Mouse (Mus musculus): Measurements from ENCODE around the gene Htr7. TPM values are rescaled to one million over a fixed set of nuclear protein-coding genes. Genes with fewer than 3 reads are reported as not detected.

The Htr7 gene
- total and polyA plus RNA-seq, 2 experiments from 2014 or later: 16.9 to 36.6 TPM

- peak; percentile 97 for ATAC-seq
- H3K27ac ChIP-seq: peak within 1 kb of the TSS; percentile 54
- 3% methylated on average over 34 of the region's 34 CpGs for WGBS
- peaks cover 6% of the 10 kb centered on the region for H3K36me3 ChIP-seq (ENCODE audit: insufficient read depth, low read length)
- H3K4me1 ChIP-seq (ENCODE audit: insufficient read depth, low read length): no peaks in the 10 kb centered on the region
- H3K9me3 ChIP-seq (ENCODE audit: low read length): no peaks in the 10 kb centered on the region
- H3K4me3 ChIP-seq (ENCODE audit: low read length): peak within 1 kb of the TSS; percentile 86
- no peak for TF ChIP-seq CTCF (IDR thresholded peaks at IDR 0.05; ENCODE audit: low read depth)
- no peaks in the 10 kb centered on the region for H3K27me3 ChIP-seq (ENCODE audit: insufficient read depth, low read length)
- peak within 1 kb of the TSS; percentile 82 for H3K4me2 ChIP-seq (ENCODE audit: low read depth, low read length)
- H3K9ac ChIP-seq (replicated peaks; ENCODE audit: low read length): peak within 1 kb of the TSS; percentile 65
- peak; percentile 95 for DNase-seq (ENCODE audit: low spot score)
These were observed 26.2 kb upstream of the Htr7 start, which contains the start of gene Rpp30 for GRCm38 (mm10) chr19:36083262-36084225. Rpp30 (plus strand) TSS chr19:36083716.

DNA sequence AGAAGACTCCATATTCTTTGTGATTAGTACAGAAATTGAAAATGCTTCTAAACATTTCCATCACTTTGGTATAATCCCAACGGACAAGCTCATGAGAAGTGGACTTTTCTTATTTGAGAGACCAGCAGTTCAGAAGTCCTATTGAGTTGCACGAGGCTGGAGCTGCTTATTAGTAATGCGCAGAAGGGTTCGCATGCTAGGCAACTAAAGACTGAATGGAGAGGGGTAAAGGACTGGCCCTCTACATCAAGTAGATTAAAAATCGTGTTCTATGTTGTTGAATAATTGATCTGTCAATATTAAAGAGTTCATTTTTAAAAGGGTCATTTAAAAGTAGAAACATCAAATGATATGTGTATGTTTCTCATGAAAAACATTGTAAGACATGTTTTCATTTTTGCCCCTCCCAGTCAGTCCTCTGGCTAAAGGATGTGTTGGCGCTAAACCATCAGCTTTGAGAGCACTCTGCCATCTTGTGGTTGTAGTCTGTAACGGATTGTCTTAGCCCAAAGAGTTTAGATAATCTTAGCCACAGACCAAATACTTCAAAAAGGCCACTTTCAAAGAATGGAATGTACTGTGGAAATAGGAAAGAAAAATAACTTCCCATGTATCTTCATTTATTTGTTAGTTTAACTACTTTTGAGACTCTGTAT, 25.4 kb upstream of the Htr7 start:
- H3K4me3 ChIP-seq (ENCODE audit: low read length): peak overlapping the region; percentile 86
- H3K9me3 ChIP-seq (ENCODE audit: low read length): no peaks in the 10 kb centered on the region
- DNase-seq (ENCODE audit: low spot score) (peak; percentile 90), ATAC-seq (peak; percentile 75)
- no peaks in the 10 kb centered on the region for H3K36me3 ChIP-seq (ENCODE audit: insufficient read depth, low read length)
- peak overlapping the region; percentile 82 for H3K4me2 ChIP-seq (ENCODE audit: low read depth, low read length)
- H3K4me1 ChIP-seq (ENCODE audit: insufficient read depth, low read length): no peaks in the 10 kb centered on the region
- no peak overlapping the region for H3K27ac ChIP-seq
- WGBS: 41% methylated on average over 7 of the region's 7 CpGs
- no peak overlapping the region for H3K9ac ChIP-seq (replicated peaks; ENCODE audit: low read length)
- H3K27me3 ChIP-seq (ENCODE audit: insufficient read depth, low read length): no peaks in the 10 kb centered on the region
- peak; percentile 88 for TF ChIP-seq CTCF (IDR thresholded peaks at IDR 0.05; ENCODE audit: low read depth)

GRCm38 (mm10) chr19:36062801-36063529, 5.7 kb upstream of the Htr7 start:
- DNase-seq (ENCODE audit: low spot score) (peak; percentile 65), ATAC-seq (no peak)
- Histone ChIP-seq H3K27ac (no peak overlapping the region), H3K4me1 (ENCODE audit: insufficient read depth, low read length) (no peaks in the 10 kb centered on the region), H3K36me3 (ENCODE audit: insufficient read depth, low read length) (no peaks in the 10 kb centered on the region), H3K9me3 (ENCODE audit: low read length) (no peaks in the 10 kb centered on the region), H3K4me3 (ENCODE audit: low read length) (no peak overlapping the region), H3K4me2 (ENCODE audit: low read depth, low read length) (no peak overlapping the region), H3K27me3 (ENCODE audit: insufficient read depth, low read length) (no peaks in the 10 kb centered on the region), H3K9ac (replicated peaks; ENCODE audit: low read length) (no peak overlapping the region)
- 65% methylated on average over 2 of the region's 2 CpGs for WGBS
- TF ChIP-seq CTCF (IDR thresholded peaks at IDR 0.05; ENCODE audit: low read depth): peak; percentile 52

GRCm38 (mm10) chr19:36056502-36057221, 645 bp downstream of the Htr7 start:
- no peaks in the 10 kb centered on the region for H3K4me1 ChIP-seq (ENCODE audit: insufficient read depth, low read length)

DNA sequence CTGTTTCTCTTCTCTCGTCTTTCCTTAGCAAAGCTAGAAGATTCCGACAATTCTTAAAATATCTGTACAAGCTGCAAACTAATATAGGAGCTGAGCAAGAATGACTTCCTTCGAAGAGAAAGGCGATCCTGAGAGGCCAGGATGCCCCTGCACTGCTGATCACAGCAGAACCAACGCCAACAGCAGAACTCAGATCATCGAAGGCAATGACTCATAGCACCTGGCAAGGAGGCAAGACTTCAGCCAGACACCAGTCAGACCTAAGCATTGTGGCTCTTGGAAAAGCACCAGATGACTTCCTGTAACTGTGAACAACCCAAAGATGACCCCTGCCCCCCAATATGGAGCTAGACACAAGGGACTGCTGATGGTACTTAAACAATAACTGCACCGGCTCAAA, 11.3 kb downstream of the Htr7 start:
- DNase-seq (ENCODE audit: low spot score) (no peak), ATAC-seq (no peak)
- 85% methylated on average over 7 of the region's 7 CpGs for WGBS
- H3K27me3 ChIP-seq (ENCODE audit: insufficient read depth, low read length): no peaks in the 10 kb centered on the region
- no peaks in the 10 kb centered on the region for H3K4me1 ChIP-seq (ENCODE audit: insufficient read depth, low read length)
- no peak overlapping the region for H3K4me3 ChIP-seq (ENCODE audit: low read length)
- H3K36me3 ChIP-seq (ENCODE audit: insufficient read depth, low read length): no peaks in the 10 kb centered on the region
- H3K27ac ChIP-seq: no peak overlapping the region
- no peak for TF ChIP-seq CTCF (IDR thresholded peaks at IDR 0.05; ENCODE audit: low read depth)
- no peak overlapping the region for H3K4me2 ChIP-seq (ENCODE audit: low read depth, low read length)
- H3K9me3 ChIP-seq (ENCODE audit: low read length): no peaks in the 10 kb centered on the region
- no peak overlapping the region for H3K9ac ChIP-seq (replicated peaks; ENCODE audit: low read length)

More at GRCm38 (mm10) chr19:36056502-36057221, 645 bp downstream of the Htr7 start:
- Histone ChIP-seq H3K9ac (replicated peaks; ENCODE audit: low read length) (peak overlapping the region; percentile 56), H3K9me3 (ENCODE audit: low read length) (no peaks in the 10 kb centered on the region), H3K27me3 (ENCODE audit: insufficient read depth, low read length) (no peaks in the 10 kb centered on the region), H3K4me3 (ENCODE audit: low read length) (peak overlapping the region; percentile 65), H3K4me2 (ENCODE audit: low read depth, low read length) (peak overlapping the region; percentile 84), H3K36me3 (ENCODE audit: insufficient read depth, low read length) (no peaks in the 10 kb centered on the region), H3K27ac (peak overlapping the region; percentile 60)
- peak; percentile 24 for ATAC-seq
- peak; percentile 11 for DNase-seq (ENCODE audit: low spot score)
- no peak for TF ChIP-seq CTCF (IDR thresholded peaks at IDR 0.05; ENCODE audit: low read depth)
- WGBS: 7% methylated on average over 49 of the region's 49 CpGs

DNA sequence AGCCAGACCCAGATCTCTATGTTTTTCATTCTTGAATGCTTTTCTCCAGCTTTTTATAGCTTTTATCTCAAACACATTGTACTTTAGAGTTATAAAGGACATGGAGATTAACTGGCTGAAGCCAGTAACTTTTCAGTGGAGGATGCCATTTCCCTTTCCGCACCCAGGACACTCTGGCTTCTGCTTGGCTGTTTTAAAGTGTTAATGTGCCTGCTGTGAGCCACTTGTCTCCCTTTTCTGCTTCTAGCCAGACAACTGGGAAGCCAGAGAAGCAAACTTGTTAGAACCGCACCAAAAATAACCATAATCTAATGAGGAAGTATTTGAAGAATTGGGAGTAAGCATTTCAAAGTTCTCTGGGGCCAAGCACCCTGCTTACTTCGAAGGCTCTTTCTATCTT, 42.5 kb downstream of the Htr7 start:
- Histone ChIP-seq H3K9me3 (ENCODE audit: low read length) (no peaks in the 10 kb centered on the region), H3K4me2 (ENCODE audit: low read depth, low read length) (no peak overlapping the region), H3K9ac (replicated peaks; ENCODE audit: low read length) (no peak overlapping the region), H3K27ac (no peak overlapping the region), H3K4me3 (ENCODE audit: low read length) (no peak overlapping the region), H3K27me3 (ENCODE audit: insufficient read depth, low read length) (no peaks in the 10 kb centered on the region), H3K4me1 (ENCODE audit: insufficient read depth, low read length) (no peaks in the 10 kb centered on the region), H3K36me3 (ENCODE audit: insufficient read depth, low read length) (no peaks in the 10 kb centered on the region)
- no peak for TF ChIP-seq CTCF (IDR thresholded peaks at IDR 0.05; ENCODE audit: low read depth)
- ATAC-seq: no peak
- DNase-seq (ENCODE audit: low spot score): no peak
- 27% methylated on average over 3 of the region's 3 CpGs for WGBS
